Mouse (Mus musculus): ENCODE measurements around the gene Cdkn2aip. TPM values are rescaled to one million over a fixed set of nuclear protein-coding genes. Genes with fewer than 3 reads are reported as not detected.

Gene Cdkn2aip
- polyA plus RNA-seq, 1 experiment: 10.3 TPM

DNA sequence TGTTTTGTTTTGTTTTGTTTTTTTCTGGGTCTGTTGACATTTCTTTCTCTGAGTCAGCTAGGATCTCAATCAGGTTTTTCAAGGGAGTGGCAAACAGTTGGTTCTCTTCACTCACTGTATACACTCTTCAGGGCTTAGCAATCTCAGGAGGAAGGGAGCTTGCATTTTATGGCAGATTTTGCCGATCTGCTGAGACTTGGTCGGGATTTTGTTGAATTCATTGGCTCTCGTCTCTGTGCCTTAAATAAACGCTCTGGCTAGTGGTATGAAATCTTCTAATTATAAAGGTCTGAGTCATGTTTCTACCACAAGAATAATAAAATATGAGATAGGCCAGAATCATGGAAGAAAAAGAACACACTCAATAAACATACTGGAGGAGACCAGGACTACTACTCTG is 7.9 kb upstream of the Cdkn2aip start:
- H3K27me3 ChIP-seq (ENCODE audit: control insufficient read depth, insufficient read depth, low read length): no peaks in the 10 kb centered on the region
- no peak for TF ChIP-seq CTCF (IDR thresholded peaks at IDR 0.05; ENCODE audit: borderline replicate concordance, insufficient read depth, low read depth, low read length)
- TF ChIP-seq POLR2A (IDR thresholded peaks at IDR 0.05; ENCODE audit: borderline replicate concordance, insufficient read depth, low read length): no peak
- H3K4me1 ChIP-seq (ENCODE audit: control insufficient read depth, insufficient read depth, low read length): no peaks in the 10 kb centered on the region; the same call in 1 of the 2 replicates
- no peak overlapping the region for H3K4me3 ChIP-seq (replicated peaks; ENCODE audit: insufficient read depth, low read depth, low read length)
- DNase-seq: no peak
- WGBS: 79% methylated on average over 4 of the region's 4 CpGs
- no peak overlapping the region for H3K27ac ChIP-seq (ENCODE audit: insufficient read depth, low read length)

DNA sequence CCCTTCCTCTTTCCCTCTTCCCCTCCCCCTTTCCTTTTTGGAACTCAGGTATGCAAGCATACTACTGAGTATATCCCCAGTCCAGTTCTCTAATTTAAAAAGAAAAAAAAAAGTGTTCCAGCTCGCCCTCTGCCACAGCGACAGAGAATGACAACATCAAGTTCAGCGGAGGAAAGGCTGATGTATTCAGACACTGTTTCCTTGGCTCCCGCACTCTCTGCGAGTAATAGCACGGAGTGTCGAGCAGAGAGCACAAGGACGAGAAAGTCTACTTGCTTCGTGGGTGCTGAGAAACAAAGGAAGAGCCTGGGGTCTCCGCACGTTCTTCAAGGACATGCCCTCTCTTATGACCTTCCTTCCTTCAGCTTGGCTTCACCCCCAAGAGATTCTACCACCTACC is 4.9 kb upstream of the Cdkn2aip start:
- Histone ChIP-seq H3K27ac (ENCODE audit: insufficient read depth, low read length) (no peak overlapping the region), H3K4me3 (replicated peaks; ENCODE audit: insufficient read depth, low read depth, low read length) (no peak overlapping the region), H3K27me3 (ENCODE audit: control insufficient read depth, insufficient read depth, low read length) (no peaks in the 10 kb centered on the region), H3K4me1 (ENCODE audit: control insufficient read depth, insufficient read depth, low read length) (no peaks in the 10 kb centered on the region; the same call in 1 of the 2 replicates)
- TF ChIP-seq CTCF (IDR thresholded peaks at IDR 0.05; ENCODE audit: borderline replicate concordance, insufficient read depth, low read depth, low read length): no peak
- TF ChIP-seq POLR2A (IDR thresholded peaks at IDR 0.05; ENCODE audit: borderline replicate concordance, insufficient read depth, low read length): no peak
- WGBS: 17% methylated on average over 11 of the region's 11 CpGs
- no peak for DNase-seq

GRCm38 (mm10) chr8:47713171-47713663 is 515 bp downstream of the Cdkn2aip start:
- Histone ChIP-seq H3K4me3 (replicated peaks; ENCODE audit: insufficient read depth, low read depth, low read length) (peak overlapping the region; percentile 63), H3K27me3 (ENCODE audit: control insufficient read depth, insufficient read depth, low read length) (no peaks in the 10 kb centered on the region), H3K27ac (ENCODE audit: insufficient read depth, low read length) (peak overlapping the region; percentile 71), H3K4me1 (ENCODE audit: control insufficient read depth, insufficient read depth, low read length) (no peaks in the 10 kb centered on the region; the same call in 1 of the 2 replicates)
- 0% methylated on average over 43 of the region's 44 CpGs for WGBS
- TF ChIP-seq POLR2A (IDR thresholded peaks at IDR 0.05; ENCODE audit: borderline replicate concordance, insufficient read depth, low read length) (no peak), CTCF (IDR thresholded peaks at IDR 0.05; ENCODE audit: borderline replicate concordance, insufficient read depth, low read depth, low read length) (no peak)
- DNase-seq: no peak

- H3K27me3 ChIP-seq (ENCODE audit: control insufficient read depth, insufficient read depth, low read length): no peaks in the 10 kb centered on the region
- H3K4me3 ChIP-seq (replicated peaks; ENCODE audit: insufficient read depth, low read depth, low read length): no peak overlapping the region
- no peak for DNase-seq
- WGBS: 86% methylated on average over 5 of the region's 5 CpGs
- H3K4me1 ChIP-seq (ENCODE audit: control insufficient read depth, insufficient read depth, low read length): no peaks in the 10 kb centered on the region; the same call in 1 of the 2 replicates
- no peak for TF ChIP-seq POLR2A (IDR thresholded peaks at IDR 0.05; ENCODE audit: borderline replicate concordance, insufficient read depth, low read length)
- no peak for TF ChIP-seq CTCF (IDR thresholded peaks at IDR 0.05; ENCODE audit: borderline replicate concordance, insufficient read depth, low read depth, low read length)
- no peak overlapping the region for H3K27ac ChIP-seq (ENCODE audit: insufficient read depth, low read length)
Measured at GRCm38 (mm10) chr8:47708106-47708505, 5.6 kb downstream of the Cdkn2aip start.

GRCm38 (mm10) chr8:47706746-47707145 is 7.0 kb downstream of the Cdkn2aip start:
- WGBS: 89% methylated on average over 8 of the region's 8 CpGs
- DNase-seq: no peak
- Histone ChIP-seq H3K27me3 (ENCODE audit: control insufficient read depth, insufficient read depth, low read length) (no peaks in the 10 kb centered on the region), H3K4me1 (ENCODE audit: control insufficient read depth, insufficient read depth, low read length) (no peaks in the 10 kb centered on the region), H3K4me3 (replicated peaks; ENCODE audit: insufficient read depth, low read depth, low read length) (no peak overlapping the region), H3K27ac (ENCODE audit: insufficient read depth, low read length) (no peak overlapping the region)
- TF ChIP-seq POLR2A (IDR thresholded peaks at IDR 0.05; ENCODE audit: borderline replicate concordance, insufficient read depth, low read length) (no peak), CTCF (IDR thresholded peaks at IDR 0.05; ENCODE audit: borderline replicate concordance, insufficient read depth, low read depth, low read length) (no peak)

GRCm38 (mm10) chr8:47702333-47702732 is 11.4 kb downstream of the Cdkn2aip start:
- TF ChIP-seq POLR2A (IDR thresholded peaks at IDR 0.05; ENCODE audit: borderline replicate concordance, insufficient read depth, low read length) (no peak), CTCF (IDR thresholded peaks at IDR 0.05; ENCODE audit: borderline replicate concordance, insufficient read depth, low read depth, low read length) (no peak)
- no peak for DNase-seq

DNA sequence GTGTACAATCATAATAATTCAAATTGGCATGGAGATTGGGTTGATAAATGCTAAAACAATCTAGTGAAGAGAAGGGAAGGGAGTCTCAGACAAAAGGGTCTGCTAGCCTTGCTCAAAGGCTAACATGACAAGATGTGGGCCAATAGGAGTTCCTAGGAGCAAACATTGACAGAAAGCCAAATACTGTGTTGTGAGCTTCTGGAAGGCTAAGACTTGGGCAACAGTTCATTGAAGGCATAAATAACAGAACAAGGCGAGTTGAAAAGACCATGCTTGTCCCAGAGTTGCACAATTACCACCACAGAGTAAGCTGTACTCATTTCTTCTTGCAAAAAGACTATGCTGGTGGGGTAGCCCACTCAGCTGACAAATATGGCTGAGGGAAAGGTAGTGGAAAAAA is 16.0 kb downstream of the Cdkn2aip start:
- TF ChIP-seq POLR2A (IDR thresholded peaks at IDR 0.05; ENCODE audit: borderline replicate concordance, insufficient read depth, low read length): no peak
- no peak for TF ChIP-seq CTCF (IDR thresholded peaks at IDR 0.05; ENCODE audit: borderline replicate concordance, insufficient read depth, low read depth, low read length)
- H3K4me3 ChIP-seq (replicated peaks; ENCODE audit: insufficient read depth, low read depth, low read length): no peak overlapping the region

More at GRCm38 (mm10) chr8:47702333-47702732, 11.4 kb downstream of the Cdkn2aip start:
- H3K27ac ChIP-seq (ENCODE audit: insufficient read depth, low read length): no peak overlapping the region
- 7% methylated on average over 1 of the region's 1 CpGs for WGBS
- no peak overlapping the region for H3K4me3 ChIP-seq (replicated peaks; ENCODE audit: insufficient read depth, low read depth, low read length)
- H3K4me1 ChIP-seq (ENCODE audit: control insufficient read depth, insufficient read depth, low read length): no peaks in the 10 kb centered on the region
- no peaks in the 10 kb centered on the region for H3K27me3 ChIP-seq (ENCODE audit: control insufficient read depth, insufficient read depth, low read length)

DNA sequence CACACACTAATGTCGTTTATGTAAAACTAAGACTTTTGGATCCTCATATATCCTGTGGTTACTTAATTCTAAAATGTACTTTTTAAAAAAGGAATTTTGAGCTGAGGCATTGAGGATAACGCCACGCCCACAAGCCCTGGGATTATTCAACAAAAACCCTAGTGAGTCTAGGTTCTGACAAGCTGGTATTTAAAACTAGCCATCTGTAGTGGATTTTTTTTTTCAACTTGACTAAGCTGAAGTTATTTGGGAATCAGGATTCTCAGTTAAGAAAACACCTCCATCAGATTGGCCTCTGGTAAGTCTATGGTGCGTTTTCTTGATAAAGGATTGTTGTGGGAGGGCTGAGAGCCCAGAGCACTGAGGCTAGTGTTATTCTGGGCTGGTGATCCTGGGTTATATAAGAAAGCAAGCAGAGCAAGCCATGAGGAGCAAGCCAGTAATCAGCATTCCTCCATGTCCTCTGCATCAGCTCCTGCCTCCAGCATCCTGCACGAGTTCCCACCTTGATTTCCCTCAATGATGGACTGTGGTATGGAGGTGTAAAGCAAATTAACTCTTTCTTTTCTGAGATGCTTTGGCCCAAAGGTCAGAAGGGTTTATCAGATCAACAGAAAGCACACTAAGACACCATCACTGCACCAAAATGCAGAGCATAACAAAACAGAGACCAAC is 18.2 kb downstream of the Cdkn2aip start:
- DNase-seq: no peak
- TF ChIP-seq CTCF (IDR thresholded peaks at IDR 0.05; ENCODE audit: borderline replicate concordance, insufficient read depth, low read depth, low read length): no peak
- TF ChIP-seq POLR2A (IDR thresholded peaks at IDR 0.05; ENCODE audit: borderline replicate concordance, insufficient read depth, low read length): no peak
- Histone ChIP-seq H3K4me3 (replicated peaks; ENCODE audit: insufficient read depth, low read depth, low read length) (no peak overlapping the region), H3K27me3 (ENCODE audit: control insufficient read depth, insufficient read depth, low read length) (no peaks in the 10 kb centered on the region; the same call in 1 of the 2 replicates), H3K4me1 (ENCODE audit: control insufficient read depth, insufficient read depth, low read length) (no peaks in the 10 kb centered on the region), H3K27ac (ENCODE audit: insufficient read depth, low read length) (no peak overlapping the region)
- WGBS: 83% methylated on average over 5 of the region's 5 CpGs

More for the DNA sequence above, 16.0 kb downstream of the Cdkn2aip start:
- no peak overlapping the region for H3K27ac ChIP-seq (ENCODE audit: insufficient read depth, low read length)
- no peak for DNase-seq
- no peaks in the 10 kb centered on the region for H3K27me3 ChIP-seq (ENCODE audit: control insufficient read depth, insufficient read depth, low read length)
- H3K4me1 ChIP-seq (ENCODE audit: control insufficient read depth, insufficient read depth, low read length): no peaks in the 10 kb centered on the region
- WGBS: 63% methylated on average over 1 of the region's 1 CpGs
